Mouse (Mus musculus): ENCODE results near the gene Vps45. TPM values are rescaled to one million over a fixed set of nuclear protein-coding genes. Genes with fewer than 3 reads are reported as not detected.

Gene Vps45
- total and polyA plus RNA-seq, 3 experiments: 6.1 to 28.7 (median 16.1) TPM

GRCm38 (mm10) chr3:96039857-96040662 is 18.2 kb downstream of the Vps45 start:
- H3K9me3 ChIP-seq (replicated peaks): no peaks in the 10 kb centered on the region
- peaks cover 31% of the 10 kb centered on the region for H3K36me3 ChIP-seq (replicated peaks)
- no peaks in the 10 kb centered on the region for H3K27me3 ChIP-seq (ENCODE audit: insufficient read depth, low read length)
- no peak overlapping the region for H3K4me3 ChIP-seq (ENCODE audit: low read depth, low read length)
- no peak for ATAC-seq (ENCODE audit: extremely low read depth, insufficient number of reproducible peaks, low FRiP score, poor library complexity, severe bottlenecking)
- TF ChIP-seq GATA2 (IDR thresholded peaks at IDR 0.05; ENCODE audit: borderline replicate concordance, low read depth, low read length): no peak
- TF ChIP-seq POLR2AphosphoS5 (IDR thresholded peaks at IDR 0.05; ENCODE audit: insufficient replicate concordance, low read depth, low read length): no peak
- TF ChIP-seq GATA1 (IDR thresholded peaks at IDR 0.05; ENCODE audit: borderline replicate concordance, low read length): no peak
- TF ChIP-seq TAL1 (conservative IDR thresholded peaks at IDR 0.05; ENCODE audit: low read depth, low read length): no peak
- no peak for TF ChIP-seq CTCF (IDR thresholded peaks at IDR 0.05; ENCODE audit: low read depth, low read length)
- no peaks in the 10 kb centered on the region for H3K4me1 ChIP-seq (ENCODE audit: insufficient read depth, low read depth, low read length)
- DNase-seq (ENCODE audit: low spot score): no peak

- Histone ChIP-seq H3K27me3 (ENCODE audit: insufficient read depth, low read length) (no peaks in the 10 kb centered on the region), H3K9me3 (replicated peaks) (no peaks in the 10 kb centered on the region), H3K36me3 (replicated peaks) (peaks cover 35% of the 10 kb centered on the region), H3K4me3 (ENCODE audit: low read depth, low read length) (no peak overlapping the region), H3K4me1 (ENCODE audit: insufficient read depth, low read depth, low read length) (no peaks in the 10 kb centered on the region)
- DNase-seq (ENCODE audit: low spot score) (no peak), ATAC-seq (ENCODE audit: extremely low read depth, insufficient number of reproducible peaks, low FRiP score, poor library complexity, severe bottlenecking) (no peak)
- no peak for TF ChIP-seq CTCF (IDR thresholded peaks at IDR 0.05; ENCODE audit: low read depth, low read length)
- TF ChIP-seq GATA1 (IDR thresholded peaks at IDR 0.05; ENCODE audit: borderline replicate concordance, low read length): no peak
- TF ChIP-seq GATA2 (IDR thresholded peaks at IDR 0.05; ENCODE audit: borderline replicate concordance, low read depth, low read length): no peak
- TF ChIP-seq TAL1 (conservative IDR thresholded peaks at IDR 0.05; ENCODE audit: low read depth, low read length): no peak
- no peak for TF ChIP-seq POLR2AphosphoS5 (IDR thresholded peaks at IDR 0.05; ENCODE audit: insufficient replicate concordance, low read depth, low read length)
These were observed 19.4 kb downstream of the Vps45 start for GRCm38 (mm10) chr3:96038851-96039250.

GRCm38 (mm10) chr3:96038156-96038555 is 20.1 kb downstream of the Vps45 start:
- TF ChIP-seq GATA2 (IDR thresholded peaks at IDR 0.05; ENCODE audit: borderline replicate concordance, low read depth, low read length) (no peak), GATA1 (IDR thresholded peaks at IDR 0.05; ENCODE audit: borderline replicate concordance, low read length) (no peak), CTCF (IDR thresholded peaks at IDR 0.05; ENCODE audit: low read depth, low read length) (no peak), POLR2AphosphoS5 (IDR thresholded peaks at IDR 0.05; ENCODE audit: insufficient replicate concordance, low read depth, low read length) (no peak), TAL1 (conservative IDR thresholded peaks at IDR 0.05; ENCODE audit: low read depth, low read length) (no peak)
- no peak for DNase-seq (ENCODE audit: low spot score)
- Histone ChIP-seq H3K4me3 (ENCODE audit: low read depth, low read length) (no peak overlapping the region), H3K9me3 (replicated peaks) (no peaks in the 10 kb centered on the region), H3K27me3 (ENCODE audit: insufficient read depth, low read length) (no peaks in the 10 kb centered on the region), H3K36me3 (replicated peaks) (peaks cover 42% of the 10 kb centered on the region), H3K4me1 (ENCODE audit: insufficient read depth, low read depth, low read length) (peaks cover 3% of the 10 kb centered on the region)
- no peak for ATAC-seq (ENCODE audit: extremely low read depth, insufficient number of reproducible peaks, low FRiP score, poor library complexity, severe bottlenecking)

GRCm38 (mm10) chr3:96036796-96037195 is 21.5 kb downstream of the Vps45 start:
- no peak for TF ChIP-seq GATA1 (IDR thresholded peaks at IDR 0.05; ENCODE audit: borderline replicate concordance, low read length)
- no peak for TF ChIP-seq POLR2AphosphoS5 (IDR thresholded peaks at IDR 0.05; ENCODE audit: insufficient replicate concordance, low read depth, low read length)
- TF ChIP-seq CTCF (IDR thresholded peaks at IDR 0.05; ENCODE audit: low read depth, low read length): no peak
- no peak for TF ChIP-seq GATA2 (IDR thresholded peaks at IDR 0.05; ENCODE audit: borderline replicate concordance, low read depth, low read length)
- TF ChIP-seq TAL1 (conservative IDR thresholded peaks at IDR 0.05; ENCODE audit: low read depth, low read length): no peak
- Histone ChIP-seq H3K27me3 (ENCODE audit: insufficient read depth, low read length) (no peaks in the 10 kb centered on the region), H3K9me3 (replicated peaks) (no peaks in the 10 kb centered on the region), H3K4me1 (ENCODE audit: insufficient read depth, low read depth, low read length) (peaks cover 11% of the 10 kb centered on the region), H3K36me3 (replicated peaks) (peaks cover 49% of the 10 kb centered on the region), H3K4me3 (ENCODE audit: low read depth, low read length) (no peak overlapping the region)
- ATAC-seq (ENCODE audit: extremely low read depth, insufficient number of reproducible peaks, low FRiP score, poor library complexity, severe bottlenecking): no peak
- no peak for DNase-seq (ENCODE audit: low spot score)

- H3K36me3 ChIP-seq (replicated peaks): peaks cover 47% of the 10 kb centered on the region
- no peak for ATAC-seq (ENCODE audit: extremely low read depth, insufficient number of reproducible peaks, low FRiP score, poor library complexity, severe bottlenecking)
- no peak for DNase-seq (ENCODE audit: low spot score)
- H3K9me3 ChIP-seq (replicated peaks): no peaks in the 10 kb centered on the region
- no peaks in the 10 kb centered on the region for H3K27me3 ChIP-seq (ENCODE audit: insufficient read depth, low read length)
- no peak overlapping the region for H3K4me3 ChIP-seq (ENCODE audit: low read depth, low read length)
- peaks cover 11% of the 10 kb centered on the region for H3K4me1 ChIP-seq (ENCODE audit: insufficient read depth, low read depth, low read length)
- no peak for TF ChIP-seq GATA2 (IDR thresholded peaks at IDR 0.05; ENCODE audit: borderline replicate concordance, low read depth, low read length)
- TF ChIP-seq POLR2AphosphoS5 (IDR thresholded peaks at IDR 0.05; ENCODE audit: insufficient replicate concordance, low read depth, low read length): no peak
- no peak for TF ChIP-seq TAL1 (conservative IDR thresholded peaks at IDR 0.05; ENCODE audit: low read depth, low read length)
- no peak for TF ChIP-seq CTCF (IDR thresholded peaks at IDR 0.05; ENCODE audit: low read depth, low read length)
- TF ChIP-seq GATA1 (IDR thresholded peaks at IDR 0.05; ENCODE audit: borderline replicate concordance, low read length): no peak
These were observed 25.2 kb downstream of the Vps45 start for GRCm38 (mm10) chr3:96033046-96033445.

- Histone ChIP-seq H3K4me3 (ENCODE audit: low read depth, low read length) (no peak overlapping the region), H3K27me3 (ENCODE audit: insufficient read depth, low read length) (no peaks in the 10 kb centered on the region), H3K9me3 (replicated peaks) (no peaks in the 10 kb centered on the region), H3K4me1 (ENCODE audit: insufficient read depth, low read depth, low read length) (peaks cover 15% of the 10 kb centered on the region), H3K36me3 (replicated peaks) (peaks cover 49% of the 10 kb centered on the region)
- DNase-seq (ENCODE audit: low spot score) (no peak), ATAC-seq (ENCODE audit: extremely low read depth, insufficient number of reproducible peaks, low FRiP score, poor library complexity, severe bottlenecking) (no peak)
- TF ChIP-seq GATA2 (IDR thresholded peaks at IDR 0.05; ENCODE audit: borderline replicate concordance, low read depth, low read length): no peak
- no peak for TF ChIP-seq GATA1 (IDR thresholded peaks at IDR 0.05; ENCODE audit: borderline replicate concordance, low read length)
- no peak for TF ChIP-seq TAL1 (conservative IDR thresholded peaks at IDR 0.05; ENCODE audit: low read depth, low read length)
- no peak for TF ChIP-seq CTCF (IDR thresholded peaks at IDR 0.05; ENCODE audit: low read depth, low read length)
- no peak for TF ChIP-seq POLR2AphosphoS5 (IDR thresholded peaks at IDR 0.05; ENCODE audit: insufficient replicate concordance, low read depth, low read length)
These were observed 25.6 kb downstream of the Vps45 start for GRCm38 (mm10) chr3:96032652-96033017.
